Mouse (Mus musculus) spleen, adult 2 months (tissue): ENCODE results near the gene Syce2.

ENCODE experiments used
- CTCF ChIP-seq: fragments of 200-500 bp; IDR thresholded peaks from 2 replicates; pipeline ENCODE4 v1.5.1; 2011; ENCODE audit warnings: mild to moderate bottlenecking, inconsistent platforms; ENCODE audit not compliant: insufficient read depth, insufficient read length, insufficient replicate concordance; ENCODE audit errors: extremely low read depth
- POLR2A ChIP-seq: fragments of 200-500 bp; IDR thresholded peaks from 2 replicates; pipeline ENCODE4 v1.6.1; 2011; ENCODE audit warnings: low read depth, low read length, inconsistent platforms

GRCm38 (mm10) chr8:84909162-84909767 lies 37.4 kb downstream of the Syce2 start:
- no peak for TF ChIP-seq CTCF
- no peak for TF ChIP-seq POLR2A
